Mouse (Mus musculus) testis, adult 2 months (tissue): Measurements from ENCODE around the gene Hdgfl3. TPM values are rescaled to one million over a fixed set of nuclear protein-coding genes. Genes with fewer than 3 reads are reported as not detected.
A peak's percentile ranks its signal among the peaks of the same experiment; 100 is the strongest.

Experiments
- H3K27ac ChIP-seq: fragments of 200-500 bp; 2 replicates; pipeline ENCODE4 v1.5.1; 2012; ENCODE audit warnings: low read depth, low read length; ENCODE audit not compliant: control insufficient read depth, insufficient read depth
- H3K27me3 ChIP-seq: fragments of 200-500 bp; 2 replicates; pipeline ENCODE4 v1.6.1; 2012; ENCODE audit warnings: mild to moderate bottlenecking, low read length, moderate library complexity; ENCODE audit not compliant: control insufficient read depth, insufficient read depth
- H3K36me3 ChIP-seq: fragments of 200-500 bp; 2 replicates; pipeline ENCODE4 v1.6.1; 2012; ENCODE audit warnings: mild to moderate bottlenecking, low read length; ENCODE audit not compliant: control insufficient read depth, insufficient read depth
- H3K4me1 ChIP-seq: fragments of 200-500 bp; 2 replicates; pipeline ENCODE4 v1.6.1; 2012; ENCODE audit warnings: low read length; ENCODE audit not compliant: control insufficient read depth, insufficient read depth
- H3K4me3 ChIP-seq: fragments of 200-500 bp; 2 replicates; pipeline ENCODE4 v1.5.1; 2012; ENCODE audit warnings: low read depth, mild to moderate bottlenecking, low read length, moderate library complexity, mixed read lengths; ENCODE audit not compliant: control insufficient read depth
- CTCF ChIP-seq: fragments of 200-500 bp; IDR thresholded peaks from 2 replicates; pipeline ENCODE4 v1.5.1; 2012; ENCODE audit warnings: low read depth, mild to moderate bottlenecking, inconsistent platforms, low read length, moderate library complexity; ENCODE audit not compliant: control insufficient read depth, insufficient read depth, insufficient replicate concordance
- POLR2A ChIP-seq: fragments of 200-500 bp; IDR thresholded peaks from 2 replicates; pipeline ENCODE4 v1.6.1; 2012; ENCODE audit warnings: low read depth, mild to moderate bottlenecking, inconsistent platforms, low read length, moderate library complexity; ENCODE audit not compliant: control insufficient read depth
- polyA plus RNA-seq: library from polyadenylated mRNA; depleted of rRNA; stranded (reverse); fragments of >200 nt; gene quantifications from 2 replicates; pipeline ENCODE4 v1.2.3, GENCODE M21; 2012

The Hdgfl3 gene
- polyA plus RNA-seq, 1 experiment, result 4.3 TPM

- no peak overlapping the region for H3K27ac ChIP-seq
- H3K27me3 ChIP-seq, result no peaks in the 10 kb centered on the region
- no peak overlapping the region for H3K4me3 ChIP-seq
- no peaks in the 10 kb centered on the region for H3K36me3 ChIP-seq
- TF ChIP-seq CTCF (no peak), POLR2A (no peak)
- no peaks in the 10 kb centered on the region for H3K4me1 ChIP-seq
These were observed 60.5 kb downstream of the Hdgfl3 start for GRCm38 (mm10) chr7:81873807-81874206.

GRCm38 (mm10) chr7:81872493-81873013, 61.7 kb downstream of the Hdgfl3 start:
- TF ChIP-seq CTCF (no peak), POLR2A (no peak)
- H3K27me3 ChIP-seq, result no peaks in the 10 kb centered on the region
- H3K4me3 ChIP-seq, result no peak overlapping the region
- no peak overlapping the region for H3K27ac ChIP-seq
- no peaks in the 10 kb centered on the region for H3K36me3 ChIP-seq
- H3K4me1 ChIP-seq, result no peaks in the 10 kb centered on the region

- no peaks in the 10 kb centered on the region for H3K4me1 ChIP-seq
- TF ChIP-seq POLR2A (no peak), CTCF (peak; percentile 82)
- no peak overlapping the region for H3K27ac ChIP-seq
- no peak overlapping the region for H3K4me3 ChIP-seq
- no peaks in the 10 kb centered on the region for H3K36me3 ChIP-seq
- no peaks in the 10 kb centered on the region for H3K27me3 ChIP-seq
These were observed 66.1 kb downstream of the Hdgfl3 start for GRCm38 (mm10) chr7:81868158-81868557.

GRCm38 (mm10) chr7:81867231-81867930, 66.9 kb downstream of the Hdgfl3 start:
- Histone ChIP-seq H3K4me3 (no peak overlapping the region), H3K27ac (no peak overlapping the region), H3K4me1 (no peaks in the 10 kb centered on the region), H3K27me3 (no peaks in the 10 kb centered on the region), H3K36me3 (no peaks in the 10 kb centered on the region)
- no peak for TF ChIP-seq CTCF
- no peak for TF ChIP-seq POLR2A

GRCm38 (mm10) chr7:81865937-81866336, 68.3 kb downstream of the Hdgfl3 start:
- no peaks in the 10 kb centered on the region for H3K27me3 ChIP-seq
- H3K4me3 ChIP-seq, result no peak overlapping the region
- TF ChIP-seq POLR2A, result no peak
- no peaks in the 10 kb centered on the region for H3K36me3 ChIP-seq
- no peaks in the 10 kb centered on the region for H3K4me1 ChIP-seq
- no peak overlapping the region for H3K27ac ChIP-seq

GRCm38 (mm10) chr7:81864552-81864951, 69.7 kb downstream of the Hdgfl3 start:
- no peak overlapping the region for H3K4me3 ChIP-seq
- H3K36me3 ChIP-seq, result no peaks in the 10 kb centered on the region
- peaks cover 5% of the 10 kb centered on the region for H3K4me1 ChIP-seq
- TF ChIP-seq POLR2A (no peak), CTCF (no peak)
- no peak overlapping the region for H3K27ac ChIP-seq
- no peaks in the 10 kb centered on the region for H3K27me3 ChIP-seq

GRCm38 (mm10) chr7:81862587-81863583, 71.4 kb downstream of the Hdgfl3 start:
- TF ChIP-seq POLR2A, result no peak
- TF ChIP-seq CTCF, result no peak
- H3K36me3 ChIP-seq, result no peaks in the 10 kb centered on the region
- H3K4me1 ChIP-seq, result peaks cover 14% of the 10 kb centered on the region
- no peak overlapping the region for H3K4me3 ChIP-seq
- no peak overlapping the region for H3K27ac ChIP-seq
- H3K27me3 ChIP-seq, result no peaks in the 10 kb centered on the region
